Mouse (Mus musculus) liver, embryonic 14 days (tissue): ENCODE measurements around the gene Rnf144a. TPM values are rescaled to one million over a fixed set of nuclear protein-coding genes. Genes with fewer than 3 reads are reported as not detected.

ENCODE experiments used
- polyA plus RNA-seq: library from polyadenylated mRNA; depleted of rRNA; stranded (reverse); fragments of >200 nt; gene quantifications from 2 replicates; pipeline ENCODE4 v1.2.3, GENCODE M21; 2012; rRNA removed

The Rnf144a gene
- 0.75 and 0.80 TPM in 2 replicates for polyA plus RNA-seq

DNA sequence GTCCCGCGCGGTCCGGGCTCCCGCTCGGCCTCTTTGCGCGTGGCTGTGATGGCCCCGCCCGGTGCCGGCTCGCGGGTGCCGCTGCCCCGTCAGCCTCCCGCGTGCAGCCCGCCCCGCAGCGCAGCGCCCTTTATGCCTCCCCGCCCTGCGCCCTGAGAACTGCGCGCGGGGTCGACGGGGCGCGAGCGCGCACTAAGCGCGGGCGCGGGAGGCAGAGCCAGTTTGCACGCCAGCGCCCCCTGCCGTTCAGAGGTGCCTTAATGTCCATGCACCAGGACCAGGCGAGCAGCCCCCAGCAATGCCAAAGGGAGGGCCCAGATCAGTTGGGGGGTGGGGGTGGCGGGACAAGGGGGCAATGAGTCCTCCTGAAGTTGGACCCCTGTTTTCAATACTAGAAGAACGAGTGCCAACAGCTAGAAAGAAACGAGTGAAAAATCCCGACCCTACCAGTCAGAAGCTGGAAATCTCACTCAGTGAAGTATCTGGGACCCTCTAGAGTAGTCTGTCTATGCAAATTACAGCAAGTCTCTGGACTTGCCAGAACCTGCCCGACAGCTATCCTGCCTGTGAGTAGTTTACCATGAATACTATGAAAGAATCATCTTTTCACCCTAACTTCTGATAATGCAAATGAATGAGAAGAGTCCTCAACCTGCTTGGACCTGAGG, at the start of gene Rnf144a:
Gene Rnf144a, minus strand, starts transcription at position 151 of the 668 bp plus-strand sequence.

DNA sequence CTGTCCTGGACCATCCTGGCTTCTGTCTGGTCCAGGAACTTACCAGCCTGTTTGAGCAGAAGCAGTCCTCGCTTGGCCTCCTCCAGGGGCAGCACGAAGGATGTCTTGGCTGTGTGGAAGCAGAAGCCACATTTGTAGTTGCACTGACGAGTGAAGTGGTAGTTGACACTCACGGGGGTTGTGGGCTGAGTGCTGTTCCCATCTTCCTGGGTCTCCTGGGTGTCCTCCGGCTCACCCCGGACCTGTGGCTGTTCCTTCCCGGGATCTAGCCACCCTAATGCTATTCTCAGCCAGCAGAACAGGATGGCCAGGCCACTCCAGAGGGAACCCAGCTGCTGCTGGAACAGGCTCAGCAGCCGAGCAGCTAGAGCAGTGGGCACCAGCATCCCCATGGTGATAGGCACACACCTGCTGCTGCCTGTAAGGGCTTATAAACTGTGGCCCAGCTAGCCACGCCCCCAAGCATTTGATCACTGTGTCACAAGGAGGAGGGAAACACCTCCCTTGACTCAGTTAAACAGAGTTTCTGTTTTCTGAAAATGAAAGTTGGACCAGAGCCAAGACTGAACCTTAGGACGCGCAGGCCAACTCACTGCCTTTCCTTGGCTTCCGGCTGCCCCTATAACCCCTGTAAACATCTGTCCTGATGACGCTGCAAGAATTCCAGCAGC, 41.1 kb upstream of the Rnf144a start, which contains the start of gene Rsad2:
Gene Rsad2, minus strand, starts transcription at position 425 of the 671 bp plus-strand sequence.

Other genes starting within 250 kb of the Rnf144a start
- gene Rsad2, start 41.2 kb upstream of the Rnf144a start, polyA plus RNA-seq: 1.3 and 2.4 TPM in 2 replicates
- gene Cmpk2, start 54.0 kb upstream of the Rnf144a start, polyA plus RNA-seq: 4.4 and 6.6 TPM in 2 replicates